ENCODE assay signal across 23 mouse cellular contexts in the genomic region with DNA sequence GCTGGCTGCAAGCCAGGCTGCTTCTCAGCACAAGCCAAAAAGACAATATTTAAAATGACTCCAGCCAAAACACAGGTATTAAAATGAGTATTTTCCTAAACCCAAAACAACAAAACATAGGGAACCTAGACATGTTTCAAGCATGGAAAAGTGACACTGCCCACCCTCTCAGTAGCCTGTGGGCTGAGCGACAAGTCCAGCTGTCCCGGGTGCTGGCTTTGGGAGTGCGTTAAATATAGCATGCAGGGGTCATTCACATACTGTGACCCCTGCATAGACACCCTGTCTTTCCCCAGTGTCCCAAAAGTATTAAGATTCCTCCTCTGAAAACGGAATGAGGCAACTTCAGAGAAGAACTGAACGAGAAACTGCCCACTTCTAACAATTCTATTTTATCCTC. TPM values are rescaled to one million over a fixed set of nuclear protein-coding genes. Genes with fewer than 3 reads are reported as not detected.
A peak's percentile ranks its signal among the peaks of the same experiment; 100 is the strongest.
DNase-seq lines count a peak whose midpoint lies in the region; ATAC-seq lines count a peak whose summit lies in the region.
"Had no signal": no experiment of that assay in that cellular context is flagged by ENCODE, and none has a peak within 500 bp of the region (broad histone marks: within the 10 kb centered on the region; RNA-seq: fewer than 3 reads in every experiment).

No protein-coding gene starts in this region.

- H3K4me3 ChIP-seq in heart, embryonic 14.5 days (ENCODE audit: control insufficient read depth in 1 of 2, insufficient read depth in 1 of 2, low read depth in 1 of 2, low read length in 2 of 2) = peak overlapping the region in 1 of 2 experiments; percentile 37; a peak in 2 of 4 replicates
- H3K4me3 ChIP-seq: embryonic facial prominence, embryonic 13.5 days; forebrain, embryonic 15.5 days; hindbrain, embryonic 10.5 days; liver, embryonic 15.5 days; midbrain, embryonic 13.5 days; neural tube, embryonic 13.5 days had no signal

- peaks cover 3 to 8% of the 10 kb centered on the region in 2 experiments; a peak in 3 of 4 replicates for H3K4me1 ChIP-seq in heart, embryonic 14.5 days (ENCODE audit: control insufficient read depth in 2 of 2, insufficient read depth in 2 of 2, low read length in 2 of 2)
- H3K4me1 ChIP-seq: embryonic facial prominence, embryonic 13.5 days; forebrain, embryonic 15.5 days; limb, embryonic 13.5 days; liver, embryonic 15.5 days; midbrain, embryonic 13.5 days; neural tube, embryonic 13.5 days had no signal

- H3K9ac ChIP-seq in heart, embryonic 14.5 days (ENCODE audit: low read length) = peak overlapping the region; percentile 67; the same call in 1 of the 2 replicates
- H3K9ac ChIP-seq: embryonic facial prominence, embryonic 13.5 days; forebrain, embryonic 15.5 days; limb, embryonic 13.5 days; liver, embryonic 15.5 days; midbrain, embryonic 13.5 days; neural tube, embryonic 13.5 days had no signal

- H3K36me3 ChIP-seq in heart, embryonic 14.5 days (ENCODE audit: control insufficient read depth, insufficient read depth, low read length) = peaks cover 17% of the 10 kb centered on the region
- H3K36me3 ChIP-seq: forebrain, embryonic 15.5 days; G1E; liver, embryonic 15.5 days had no signal

- 37% methylated on average over 5 of the region's 5 CpGs for WGBS in heart, embryonic 14.5 days

- peak; percentile 12 to 17 for DNase-seq in cerebellum, postnatal 10 days
- DNase-seq in heart, postnatal 36 days = no peak
- peak; percentile 7 for DNase-seq in brain, adult 2 months (ENCODE audit: low read depth, low spot score)
- peak; percentile 20 for DNase-seq in heart, postnatal 4 days
- DNase-seq in left cerebral cortex, adult 9 months (ENCODE audit: low spot score in 2 of 2) = no peak
- DNase-seq: cerebellum, adult 9-10 months; kidney, adult 11 months; right cerebral cortex, adult 18-20 months; thymus, postnatal 25 days had no signal

- no peaks in the 10 kb centered on the region for H3K27me3 ChIP-seq in heart, embryonic 14.5 days (ENCODE audit: control insufficient read depth, insufficient read depth, low read length)
- H3K27me3 ChIP-seq: embryonic facial prominence, embryonic 13.5 days; forebrain, embryonic 15.5 days; limb, embryonic 13.5 days; liver, embryonic 15.5 days; neural tube, embryonic 13.5 days had no signal

- intact Hi-C loops in heart, postnatal 36 days (cut with DNase I) = loop anchor here (2.0 kb wide), 1 partner anchor 39 kb away; no protein-coding TSS in a partner anchor

- no peaks in the 10 kb centered on the region for H3K9me3 ChIP-seq in heart, embryonic 14.5 days (ENCODE audit: control insufficient read depth, low read length)
- H3K9me3 ChIP-seq: embryonic facial prominence, embryonic 13.5 days; forebrain, embryonic 15.5 days; G1E; hindbrain, embryonic 10.5 days; limb, embryonic 13.5 days; liver, embryonic 15.5 days; midbrain, embryonic 13.5 days; neural tube, embryonic 13.5 days had no signal

- H3K4me2 ChIP-seq in heart, embryonic 14.5 days (ENCODE audit: low read length) = peak overlapping the region; percentile 68
- H3K4me2 ChIP-seq: embryonic facial prominence, embryonic 13.5 days; forebrain, embryonic 15.5 days; limb, embryonic 13.5 days; liver, embryonic 15.5 days; midbrain, embryonic 13.5 days; neural tube, embryonic 13.5 days had no signal

- ATAC-seq in cerebellum, adult (ENCODE audit: insufficient number of reproducible peaks, low FRiP score, low TSS enrichment) = no peak
- no peak for ATAC-seq in heart, embryonic 14.5 days (ENCODE audit: insufficient number of reproducible peaks, insufficient read depth, low FRiP score, low read depth)
- ATAC-seq in granulocyte monocyte progenitor cell, adult 5-6 weeks (replicated peaks; ENCODE audit: poor library complexity, severe bottlenecking) = no peak
- ATAC-seq: forebrain, embryonic 15.5 days; lung, postnatal 0 days; midbrain, embryonic 13.5 days had no signal

- peak overlapping the region in 1 of 2 experiments; percentile 72; a peak in 1 of 4 replicates for H3K27ac ChIP-seq in heart, embryonic 14.5 days (replicated peaks in 1 of 2; ENCODE audit: control insufficient read depth in 1 of 2, insufficient read depth in 1 of 2, low read depth in 2 of 2, low read length in 2 of 2)
- H3K27ac ChIP-seq: embryonic facial prominence, embryonic 13.5 days; forebrain, embryonic 15.5 days; hindbrain, embryonic 10.5 days; kidney, postnatal 0 days; limb, embryonic 13.5 days; liver, embryonic 15.5 days; midbrain, embryonic 13.5 days; neural tube, embryonic 13.5 days had no signal

RNA-seq across cellular contexts. Expression of a gene that starts 3.8 kb away (rescaled TPM):
- polyA plus RNA-seq in heart, embryonic 14.5 days (2014; fragmentation: Nextera tagmentation; extraction: Ambion mirVana) = 23.2 and 28.0 TPM in 2 replicates
- 10 to 100 TPM; 66.9 to 77.0 TPM for total RNA-seq in heart, postnatal 36 days (2021)
- 10 to 100 TPM; 86.3 to 87.5 TPM for total RNA-seq in heart, postnatal 4 days (2021)
- not detected in 2 replicates for total RNA-seq in granulocyte monocyte progenitor cell, adult 5-6 weeks (2014; fragmentation: Nextera tagmentation)
- total RNA-seq in granulocyte monocyte progenitor cell, adult 5-6 weeks (2017) = 0.09 and 0.26 TPM in 2 replicates
- total RNA-seq: G1E; megakaryocyte, adult 5-6 weeks had no signal
- polyA plus RNA-seq: G1E had no signal

RNA-seq across cellular contexts. Expression of a gene that starts 26.8 kb away (rescaled TPM):
- polyA plus RNA-seq in heart, embryonic 14.5 days (2014; fragmentation: Nextera tagmentation; extraction: Ambion mirVana) = 10.7 and 12.1 TPM in 2 replicates
- 1 to 10 TPM; 4.7 to 5.3 TPM for total RNA-seq in heart, postnatal 36 days (2021)
- total RNA-seq in heart, postnatal 4 days (2021) = 1 to 10 TPM; 4.2 to 5.6 TPM
- 18.0 and 19.5 TPM in 2 replicates for total RNA-seq in granulocyte monocyte progenitor cell, adult 5-6 weeks (2014; fragmentation: Nextera tagmentation)
- total RNA-seq in granulocyte monocyte progenitor cell, adult 5-6 weeks (2017) = 5.2 and 8.7 TPM in 2 replicates

RNA-seq across cellular contexts. Expression of a gene that starts 39.6 kb away (rescaled TPM):
- polyA plus RNA-seq in heart, embryonic 14.5 days (2014; fragmentation: Nextera tagmentation; extraction: Ambion mirVana) = 24.0 and 24.8 TPM in 2 replicates
- 10 to 100 TPM; 27.2 to 35.9 TPM for total RNA-seq in heart, postnatal 36 days (2021)
- 10 to 100 TPM; 26.8 to 28.2 TPM for total RNA-seq in heart, postnatal 4 days (2021)
- total RNA-seq in granulocyte monocyte progenitor cell, adult 5-6 weeks (2014; fragmentation: Nextera tagmentation) = 16.4 and 19.6 TPM in 2 replicates
- total RNA-seq in granulocyte monocyte progenitor cell, adult 5-6 weeks (2017) = 14.3 and 16.8 TPM in 2 replicates

RNA-seq across cellular contexts. Expression of a gene that starts 48.6 kb away (rescaled TPM):
- polyA plus RNA-seq in heart, embryonic 14.5 days (2014; fragmentation: Nextera tagmentation; extraction: Ambion mirVana) = 64.9 and 77.0 TPM in 2 replicates
- total RNA-seq in heart, postnatal 36 days (2021) = 10 to 100 TPM; 35.7 to 38.8 TPM
- total RNA-seq in heart, postnatal 4 days (2021) = 10 to 100 TPM; 56.7 to 59.9 TPM
- 89.5 and 93.1 TPM in 2 replicates for total RNA-seq in granulocyte monocyte progenitor cell, adult 5-6 weeks (2014; fragmentation: Nextera tagmentation)
- total RNA-seq in granulocyte monocyte progenitor cell, adult 5-6 weeks (2017) = 97.5 and 111 TPM in 2 replicates

Comparison
In these comparisons a context has a peak if more than half of its experiments do, and no peak if none do; other contexts are left out.
1. DNase-seq: peak in cerebellum, postnatal 10 days (2 of 2), brain, adult 2 months (single experiment) and heart, postnatal 4 days (single experiment); none in heart, postnatal 36 days (0 of 2) and left cerebral cortex, adult 9 months (0 of 2).
2. RNA of a gene that starts 3.8 kb away (total RNA-seq): 86.3 to 87.5 TPM in heart, postnatal 4 days and 66.9 to 77.0 TPM in heart, postnatal 36 days; 0.09 to 0.26 TPM in granulocyte monocyte progenitor cell, adult 5-6 weeks; every median in the first group is over 10 times any median in the second.